Mouse (Mus musculus): ENCODE measurements around the gene Ccna1. TPM values are rescaled to one million over a fixed set of nuclear protein-coding genes. Genes with fewer than 3 reads are reported as not detected.

Ccna1 gene
- total and polyA plus RNA-seq, 3 experiments = not detected

DNA sequence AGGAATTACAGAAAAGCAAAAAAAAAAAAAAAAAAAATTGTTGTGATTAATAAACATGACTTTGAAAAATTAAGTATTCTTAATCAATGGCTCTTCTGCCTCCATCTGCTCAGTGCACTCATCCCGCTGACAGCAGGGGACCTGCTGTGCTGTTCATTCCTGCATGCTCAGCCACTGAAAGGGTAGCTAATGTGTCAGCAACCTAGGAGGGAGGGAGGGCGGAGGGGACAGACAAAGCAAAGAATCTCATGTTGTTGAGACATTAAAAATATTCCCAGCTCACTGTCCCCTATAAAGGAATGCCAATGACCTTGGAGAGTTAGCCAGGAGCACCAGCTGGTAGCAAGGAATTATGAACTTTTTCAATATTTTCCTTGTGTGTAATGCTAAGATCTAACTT, 42.7 kb upstream of the Ccna1 start:
- Histone ChIP-seq H3K27me3 (replicated peaks) (no peaks in the 10 kb centered on the region), H3K4me3 (replicated peaks in 1 of 3; ENCODE audit: low read depth in 2 of 3, low read length in 2 of 3, poor library complexity in 1 of 3) (no peak overlapping the region), H3K79me2 (replicated peaks; ENCODE audit: control insufficient read depth, extremely low read depth, insufficient read depth, poor library complexity, severe bottlenecking) (no peaks in the 10 kb centered on the region), H3K36me3 (replicated peaks in 1 of 2; ENCODE audit: control insufficient read depth in 1 of 2, insufficient read depth in 1 of 2, low read length in 1 of 2) (no peaks in the 10 kb centered on the region), H3K9me3 (replicated peaks; ENCODE audit: low read length) (no peaks in the 10 kb centered on the region), H3K9ac (ENCODE audit: insufficient read depth, low read depth) (no peak overlapping the region), H3K4me1 (ENCODE audit: control insufficient read depth in 1 of 2, insufficient read depth in 2 of 2) (no peaks in the 10 kb centered on the region), H3K27ac (ENCODE audit: insufficient read depth, low read depth) (no peak overlapping the region), H3K4me2 (ENCODE audit: insufficient read depth, low read depth, poor library complexity, severe bottlenecking) (no peak overlapping the region)
- dilution Hi-C loops (cut with MboI; ENCODE audit: extremely low pct_ligation_motif_present, extremely low pct_unique_long_range_greater_than_20kb, low sequenced_read_pairs) = no loop called here
- in situ Hi-C loops (cut with MboI; ENCODE audit: low pct_ligation_motif_present, low pct_unique_long_range_greater_than_20kb, low sequenced_read_pairs) = no loop called here
- no peak for TF ChIP-seq MEF2A (IDR thresholded peaks at IDR 0.05; ENCODE audit: borderline replicate concordance, low read depth, low read length)
- TF ChIP-seq EP300 (IDR thresholded peaks at IDR 0.05; ENCODE audit: low read length) = no peak
- TF ChIP-seq ELF1 (IDR thresholded peaks at IDR 0.05; ENCODE audit: low read depth, low read length) = no peak
- TF ChIP-seq ZMIZ1 (IDR thresholded peaks at IDR 0.05; ENCODE audit: low read depth, low read length) = no peak
- no peak for TF ChIP-seq SIN3A (IDR thresholded peaks at IDR 0.05; ENCODE audit: low read length)
- TF ChIP-seq CHD1 (IDR thresholded peaks at IDR 0.05; ENCODE audit: low read depth, low read length) = no peak
- TF ChIP-seq E2F4 (IDR thresholded peaks at IDR 0.05; ENCODE audit: insufficient replicate concordance, low read depth, low read length) = no peak
- TF ChIP-seq PAX5 (IDR thresholded peaks at IDR 0.05; ENCODE audit: low read length) = no peak
- TF ChIP-seq NRF1 (IDR thresholded peaks at IDR 0.05; ENCODE audit: low read depth, low read length) = no peak
- no peak for TF ChIP-seq IRF4 (IDR thresholded peaks at IDR 0.05; ENCODE audit: low read depth, low read length)
- DNase-seq (ENCODE audit: extremely low read depth) = no peak

DNA sequence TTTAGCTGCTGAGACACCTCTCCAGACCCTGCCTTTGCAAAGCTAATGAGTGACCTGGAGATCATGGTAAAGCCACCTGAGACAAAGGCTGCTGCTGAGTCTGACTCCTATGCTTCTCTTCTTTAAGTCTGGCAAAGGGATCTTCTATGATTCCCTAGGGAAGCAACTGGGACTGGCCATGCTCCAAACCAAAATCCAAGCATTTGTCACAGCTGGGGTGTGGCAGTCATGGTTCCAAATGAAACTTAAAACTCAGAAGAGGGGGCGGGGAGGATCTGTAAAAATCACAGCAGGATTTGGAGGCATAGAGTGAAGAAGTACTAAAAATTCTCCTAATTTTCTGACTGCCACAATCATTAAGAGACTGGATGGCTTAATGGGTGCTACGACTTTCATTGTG, 41.9 kb upstream of the Ccna1 start:
- Histone ChIP-seq H3K4me1 (ENCODE audit: control insufficient read depth in 1 of 2, insufficient read depth in 2 of 2) (no peaks in the 10 kb centered on the region), H3K27me3 (replicated peaks) (no peaks in the 10 kb centered on the region), H3K79me2 (replicated peaks; ENCODE audit: control insufficient read depth, extremely low read depth, insufficient read depth, poor library complexity, severe bottlenecking) (no peaks in the 10 kb centered on the region), H3K27ac (ENCODE audit: insufficient read depth, low read depth) (no peak overlapping the region), H3K9me3 (replicated peaks; ENCODE audit: low read length) (no peaks in the 10 kb centered on the region), H3K4me2 (ENCODE audit: insufficient read depth, low read depth, poor library complexity, severe bottlenecking) (no peak overlapping the region), H3K9ac (ENCODE audit: insufficient read depth, low read depth) (no peak overlapping the region), H3K4me3 (replicated peaks in 1 of 3; ENCODE audit: low read depth in 2 of 3, low read length in 2 of 3, poor library complexity in 1 of 3) (no peak overlapping the region), H3K36me3 (replicated peaks in 1 of 2; ENCODE audit: control insufficient read depth in 1 of 2, insufficient read depth in 1 of 2, low read length in 1 of 2) (no peaks in the 10 kb centered on the region)
- no peak for DNase-seq (ENCODE audit: extremely low read depth)
- TF ChIP-seq MAX (IDR thresholded peaks at IDR 0.05; ENCODE audit: low read length) = no peak
- no peak for TF ChIP-seq JUN (IDR thresholded peaks at IDR 0.05; ENCODE audit: insufficient read depth, low read depth, low read length)
- no peak for TF ChIP-seq CHD2 (IDR thresholded peaks at IDR 0.05; ENCODE audit: low read length)
- TF ChIP-seq NRF1 (IDR thresholded peaks at IDR 0.05; ENCODE audit: low read depth, low read length) = no peak
- TF ChIP-seq HCFC1 (IDR thresholded peaks at IDR 0.05; ENCODE audit: low read depth, low read length) = no peak
- no peak for TF ChIP-seq ZNF384 (IDR thresholded peaks at IDR 0.05; ENCODE audit: low read depth, low read length)
- TF ChIP-seq EP300 (IDR thresholded peaks at IDR 0.05; ENCODE audit: low read length) = no peak
- no peak for TF ChIP-seq IRF4 (IDR thresholded peaks at IDR 0.05; ENCODE audit: low read depth, low read length)
- TF ChIP-seq SMC3 (IDR thresholded peaks at IDR 0.05; ENCODE audit: low read depth, low read length) = no peak
- in situ Hi-C loops (cut with MboI; ENCODE audit: low pct_ligation_motif_present, low pct_unique_long_range_greater_than_20kb, low sequenced_read_pairs) = no loop called here
- dilution Hi-C loops (cut with MboI; ENCODE audit: extremely low pct_ligation_motif_present, extremely low pct_unique_long_range_greater_than_20kb, low sequenced_read_pairs) = no loop called here

Measured in CH12.LX (cell line).